Mouse (Mus musculus) retina, adult 2 months (tissue): ENCODE results near the gene Zfp697.
"Not testable (repeated sequence)": the region's sequence is repeated elsewhere in the genome, so short reads cannot be mapped to it uniquely, and the experiment has no call there.

Experiments used
- DNase-seq: peaks from one replicate; pipeline ENCODE4 v3.0.0-alpha.2; 2012; ENCODE audit warnings: low read depth, low spot score

Zfp697 gene

GRCm38 (mm10) chr3:98382246-98382939 lies at the start of gene Zfp697:
Gene Zfp697 (plus strand): TSS chr3:98382461.
- DNase-seq, result peak; percentile 6

GRCm38 (mm10) chr3:98334010-98334409 lies 48.3 kb upstream of the Zfp697 start:
- no peak for DNase-seq

GRCm38 (mm10) chr3:98335331-98335730 lies 46.9 kb upstream of the Zfp697 start:
- no peak for DNase-seq

GRCm38 (mm10) chr3:98335886-98336285 lies 46.4 kb upstream of the Zfp697 start:
- no peak for DNase-seq

GRCm38 (mm10) chr3:98336661-98337654 lies 45.3 kb upstream of the Zfp697 start:
- DNase-seq, result no peak

GRCm38 (mm10) chr3:98338584-98339041 lies 43.6 kb upstream of the Zfp697 start:
- no peak for DNase-seq

- no peak for DNase-seq
These were observed 43.1 kb upstream of the Zfp697 start for GRCm38 (mm10) chr3:98339097-98339705.

- DNase-seq, result not testable (repeated sequence)
These were observed 42.6 kb upstream of the Zfp697 start, which contains the start of gene Phgdh for GRCm38 (mm10) chr3:98339706-98340109. Gene Phgdh (minus strand): TSS chr3:98339990.

GRCm38 (mm10) chr3:98340818-98341594 lies 41.3 kb upstream of the Zfp697 start:
- DNase-seq, result no peak

GRCm38 (mm10) chr3:98343235-98343634 lies 39.0 kb upstream of the Zfp697 start:
- DNase-seq, result no peak

- DNase-seq, result no peak
These were observed 34.2 kb upstream of the Zfp697 start for GRCm38 (mm10) chr3:98348106-98348505.

GRCm38 (mm10) chr3:98348705-98349104 lies 33.6 kb upstream of the Zfp697 start:
- DNase-seq, result no peak

- DNase-seq, result peak; percentile 18
These were observed 28.4 kb upstream of the Zfp697 start for GRCm38 (mm10) chr3:98353892-98354291.

- DNase-seq, result no peak
These were observed 26.8 kb upstream of the Zfp697 start for GRCm38 (mm10) chr3:98355344-98356025.

GRCm38 (mm10) chr3:98356026-98356365 lies 26.3 kb upstream of the Zfp697 start:
- DNase-seq, result no peak

- DNase-seq, result no peak
These were observed 25.5 kb upstream of the Zfp697 start for GRCm38 (mm10) chr3:98356632-98357370.

GRCm38 (mm10) chr3:98362753-98363152 lies 19.5 kb upstream of the Zfp697 start:
- DNase-seq, result no peak

GRCm38 (mm10) chr3:98366086-98366485 lies 16.2 kb upstream of the Zfp697 start:
- no peak for DNase-seq

- DNase-seq, result no peak
These were observed 15.4 kb upstream of the Zfp697 start for GRCm38 (mm10) chr3:98366823-98367222.

GRCm38 (mm10) chr3:98368283-98368682 lies 14.0 kb upstream of the Zfp697 start:
- no peak for DNase-seq
